Mouse (Mus musculus): ENCODE data around the gene Itga1. TPM values are rescaled to one million over a fixed set of nuclear protein-coding genes. Genes with fewer than 3 reads are reported as not detected.
A peak's percentile ranks its signal among the peaks of the same experiment; 100 is the strongest.

Itga1 gene
- 22.0 and 30.1 TPM in 2 replicates for polyA plus RNA-seq (2015; fragmentation: Nextera tagmentation; extraction: Ambion mirVana)

DNA sequence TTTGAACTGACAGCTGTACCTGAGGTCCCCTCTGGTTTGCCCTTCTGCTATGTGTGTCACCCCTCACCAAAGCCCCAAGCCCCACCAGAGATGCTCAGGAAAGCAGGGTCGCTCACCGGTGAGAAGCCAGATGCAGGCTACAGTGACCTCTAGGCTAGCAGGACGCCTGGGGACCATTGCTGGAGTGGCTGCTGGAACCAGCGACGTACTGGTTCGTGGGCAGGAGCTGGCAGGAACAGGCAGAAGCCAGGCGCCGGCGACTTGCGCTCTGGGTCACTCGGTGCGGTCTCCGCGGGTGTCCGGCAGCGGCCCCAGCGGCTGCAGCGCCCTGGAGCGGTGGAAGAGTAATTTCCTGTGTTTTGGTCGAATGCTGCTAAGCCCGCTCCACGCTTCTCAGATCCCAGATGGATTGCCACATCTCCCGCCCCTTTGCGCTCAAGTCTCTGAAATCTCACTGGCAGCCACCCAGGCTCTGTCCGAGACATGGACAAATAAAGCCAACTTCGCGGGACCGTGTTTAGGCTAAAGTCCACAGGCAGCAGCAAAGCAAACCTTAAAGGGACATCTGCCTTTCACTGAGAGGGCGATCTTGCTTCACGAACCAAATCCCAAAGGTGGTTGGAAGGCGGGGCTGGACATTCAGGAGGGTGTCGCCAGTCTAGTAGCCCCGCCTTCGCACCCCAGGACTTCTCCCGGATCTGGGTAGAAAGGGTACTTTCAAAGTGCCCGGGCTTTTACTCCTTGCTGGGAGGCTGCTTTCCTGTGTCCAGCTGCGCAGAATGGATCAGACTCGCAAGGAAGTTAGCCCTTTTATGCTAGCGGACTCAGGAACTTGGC is at the start of gene Itga1, which contains the start of gene Gm49395:
TSS of gene Itga1 (minus strand) at position 610 of the 837 bp plus-strand sequence.
TSS of gene Gm49395 (minus strand) at position 567 of the 837 bp plus-strand sequence.
- peak within 1 kb of the TSS; percentile 69 for H3K4me2 ChIP-seq (replicated peaks; ENCODE audit: low read depth, low read length)
- no peaks in the 10 kb centered on the region for H3K36me3 ChIP-seq (ENCODE audit: insufficient read depth, low read length)
- no peaks in the 10 kb centered on the region for H3K27me3 ChIP-seq (replicated peaks; ENCODE audit: insufficient read depth, low read length)
- DNase-seq (ENCODE audit: low spot score) (peak; percentile 96), ATAC-seq (peak; percentile 91)
- H3K9ac ChIP-seq (replicated peaks; ENCODE audit: low read depth): peak within 1 kb of the TSS; percentile 52
- WGBS: 1% methylated on average over 39 of the region's 39 CpGs
- peaks cover 3% of the 10 kb centered on the region; the same call in 1 of the 2 replicates for H3K4me1 ChIP-seq (ENCODE audit: insufficient read depth, low read depth, low read length)
- no peaks in the 10 kb centered on the region for H3K9me3 ChIP-seq (ENCODE audit: low read length)
- peak within 1 kb of the TSS; percentile 79 for H3K27ac ChIP-seq (ENCODE audit: low read length)
- H3K4me3 ChIP-seq (ENCODE audit: low read depth, low read length): peak within 1 kb of the TSS; percentile 57
- TF ChIP-seq CTCF (IDR thresholded peaks at IDR 0.05) (peak; percentile 63), EP300 (IDR thresholded peaks at IDR 0.05) (no peak)

- Histone ChIP-seq H3K4me3 (ENCODE audit: low read depth, low read length) (no peak overlapping the region), H3K27me3 (replicated peaks; ENCODE audit: insufficient read depth, low read length) (no peaks in the 10 kb centered on the region), H3K9ac (replicated peaks; ENCODE audit: low read depth) (no peak overlapping the region), H3K9me3 (ENCODE audit: low read length) (no peaks in the 10 kb centered on the region), H3K4me1 (ENCODE audit: insufficient read depth, low read depth, low read length) (no peaks in the 10 kb centered on the region), H3K27ac (ENCODE audit: low read length) (no peak overlapping the region), H3K4me2 (replicated peaks; ENCODE audit: low read depth, low read length) (no peak overlapping the region), H3K36me3 (ENCODE audit: insufficient read depth, low read length) (no peaks in the 10 kb centered on the region)
- 49% methylated on average over 1 of the region's 1 CpGs for WGBS
- peak; percentile 67 for TF ChIP-seq EP300 (IDR thresholded peaks at IDR 0.05)
- TF ChIP-seq CTCF (IDR thresholded peaks at IDR 0.05): no peak
- DNase-seq (ENCODE audit: low spot score): peak; percentile 67
- no peak for ATAC-seq
Observed at GRCm38 (mm10) chr13:115150602-115151001, 48.8 kb upstream of the Itga1 start.

GRCm38 (mm10) chr13:115149849-115150248 is 48.1 kb upstream of the Itga1 start:
- WGBS: 86% methylated on average over 6 of the region's 6 CpGs
- no peaks in the 10 kb centered on the region for H3K27me3 ChIP-seq (replicated peaks; ENCODE audit: insufficient read depth, low read length)
- DNase-seq (ENCODE audit: low spot score): no peak
- no peaks in the 10 kb centered on the region for H3K9me3 ChIP-seq (ENCODE audit: low read length)
- no peak overlapping the region for H3K4me3 ChIP-seq (ENCODE audit: low read depth, low read length)
- H3K27ac ChIP-seq (ENCODE audit: low read length): no peak overlapping the region
- no peaks in the 10 kb centered on the region for H3K36me3 ChIP-seq (ENCODE audit: insufficient read depth, low read length)
- ATAC-seq: no peak
- H3K9ac ChIP-seq (replicated peaks; ENCODE audit: low read depth): no peak overlapping the region
- TF ChIP-seq EP300 (IDR thresholded peaks at IDR 0.05): no peak
- TF ChIP-seq CTCF (IDR thresholded peaks at IDR 0.05): no peak
- H3K4me2 ChIP-seq (replicated peaks; ENCODE audit: low read depth, low read length): no peak overlapping the region
- H3K4me1 ChIP-seq (ENCODE audit: insufficient read depth, low read depth, low read length): no peaks in the 10 kb centered on the region

GRCm38 (mm10) chr13:115143575-115143974 is 41.8 kb upstream of the Itga1 start:
- WGBS: 89% methylated on average over 2 of the region's 2 CpGs
- no peak for DNase-seq (ENCODE audit: low spot score)

GRCm38 (mm10) chr13:115142066-115142465 is 40.3 kb upstream of the Itga1 start:
- DNase-seq (ENCODE audit: low spot score) (no peak), ATAC-seq (no peak)
- H3K4me3 ChIP-seq (ENCODE audit: low read depth, low read length): no peak overlapping the region
- H3K9ac ChIP-seq (replicated peaks; ENCODE audit: low read depth): no peak overlapping the region
- no peak overlapping the region for H3K27ac ChIP-seq (ENCODE audit: low read length)
- 63% methylated on average over 3 of the region's 3 CpGs for WGBS
- no peaks in the 10 kb centered on the region for H3K9me3 ChIP-seq (ENCODE audit: low read length)
- H3K27me3 ChIP-seq (replicated peaks; ENCODE audit: insufficient read depth, low read length): no peaks in the 10 kb centered on the region
- TF ChIP-seq EP300 (IDR thresholded peaks at IDR 0.05) (no peak), CTCF (IDR thresholded peaks at IDR 0.05) (no peak)
- no peaks in the 10 kb centered on the region for H3K4me1 ChIP-seq (ENCODE audit: insufficient read depth, low read depth, low read length)
- no peaks in the 10 kb centered on the region for H3K36me3 ChIP-seq (ENCODE audit: insufficient read depth, low read length)
- H3K4me2 ChIP-seq (replicated peaks; ENCODE audit: low read depth, low read length): no peak overlapping the region

More at GRCm38 (mm10) chr13:115143575-115143974, 41.8 kb upstream of the Itga1 start:
- no peaks in the 10 kb centered on the region for H3K9me3 ChIP-seq (ENCODE audit: low read length)
- no peak overlapping the region for H3K9ac ChIP-seq (replicated peaks; ENCODE audit: low read depth)
- H3K27me3 ChIP-seq (replicated peaks; ENCODE audit: insufficient read depth, low read length): no peaks in the 10 kb centered on the region
- no peak for ATAC-seq
- H3K4me2 ChIP-seq (replicated peaks; ENCODE audit: low read depth, low read length): no peak overlapping the region
- no peak overlapping the region for H3K4me3 ChIP-seq (ENCODE audit: low read depth, low read length)
- H3K4me1 ChIP-seq (ENCODE audit: insufficient read depth, low read depth, low read length): no peaks in the 10 kb centered on the region
- H3K27ac ChIP-seq (ENCODE audit: low read length): no peak overlapping the region
- H3K36me3 ChIP-seq (ENCODE audit: insufficient read depth, low read length): no peaks in the 10 kb centered on the region
- TF ChIP-seq EP300 (IDR thresholded peaks at IDR 0.05): no peak
- TF ChIP-seq CTCF (IDR thresholded peaks at IDR 0.05): no peak

- 83% methylated on average over 7 of the region's 7 CpGs for WGBS
- ATAC-seq: no peak
Observed at GRCm38 (mm10) chr13:115138513-115138912, 36.7 kb upstream of the Itga1 start.

More at GRCm38 (mm10) chr13:115138513-115138912, 36.7 kb upstream of the Itga1 start:
- no peak for DNase-seq (ENCODE audit: low spot score)
- H3K9me3 ChIP-seq (ENCODE audit: low read length): no peaks in the 10 kb centered on the region
- no peak overlapping the region for H3K4me2 ChIP-seq (replicated peaks; ENCODE audit: low read depth, low read length)
- no peaks in the 10 kb centered on the region for H3K4me1 ChIP-seq (ENCODE audit: insufficient read depth, low read depth, low read length)
- H3K27me3 ChIP-seq (replicated peaks; ENCODE audit: insufficient read depth, low read length): no peaks in the 10 kb centered on the region
- no peaks in the 10 kb centered on the region for H3K36me3 ChIP-seq (ENCODE audit: insufficient read depth, low read length)
- no peak overlapping the region for H3K4me3 ChIP-seq (ENCODE audit: low read depth, low read length)
- TF ChIP-seq EP300 (IDR thresholded peaks at IDR 0.05) (no peak), CTCF (IDR thresholded peaks at IDR 0.05) (no peak)
- H3K9ac ChIP-seq (replicated peaks; ENCODE audit: low read depth): no peak overlapping the region
- no peak overlapping the region for H3K27ac ChIP-seq (ENCODE audit: low read length)
